Mouse (Mus musculus) limb, embryonic 14.5 days (tissue): Measurements from ENCODE around the gene Arid3b. TPM values are rescaled to one million over a fixed set of nuclear protein-coding genes. Genes with fewer than 3 reads are reported as not detected.

ENCODE experiments used
- ATAC-seq: fragments of 200-750 bp; cut with Nextera tagmentation; 2 replicates; pipeline ENCODE4 v1.8.0; 2017; ENCODE audit warnings: low read depth, moderate number of reproducible peaks, moderate TSS enrichment; ENCODE audit not compliant: low FRiP score
- DNase-seq: peaks from one replicate; pipeline ENCODE4 v3.0.0-alpha.2; 2015; ENCODE audit warnings: low spot score
- H3K27ac ChIP-seq: fragments of 300-500 bp; sonication (generic); replicated peaks from 2 replicates; pipeline ENCODE4 v1.5.1; 2014; ENCODE audit warnings: low read depth, mild to moderate bottlenecking, low read length, moderate library complexity, mixed read lengths
- H3K27me3 ChIP-seq: fragments of 300-500 bp; sonication (generic); 2 replicates; pipeline ENCODE4 v1.6.1; 2014; ENCODE audit warnings: low read length, mixed read lengths; ENCODE audit not compliant: control insufficient read depth, insufficient read depth
- H3K36me3 ChIP-seq: fragments of 300-500 bp; sonication (generic); 2 replicates; pipeline ENCODE4 v1.6.1; 2014; ENCODE audit warnings: mild to moderate bottlenecking, low read length, moderate library complexity, mixed read lengths; ENCODE audit not compliant: control insufficient read depth, insufficient read depth
- H3K4me1 ChIP-seq: fragments of 300-500 bp; sonication (generic); 2 replicates; pipeline ENCODE4 v1.6.1; 2014; ENCODE audit warnings: antibody characterized with exemption, low read length, mixed read lengths; ENCODE audit not compliant: control insufficient read depth, insufficient read depth
- H3K4me2 ChIP-seq: fragments of 300-500 bp; sonication (generic); replicated peaks from 2 replicates; pipeline ENCODE4 v1.6.1; 2014; ENCODE audit warnings: low read depth, mild to moderate bottlenecking, low read length, moderate library complexity; ENCODE audit not compliant: severe bottlenecking
- H3K4me3 ChIP-seq: fragments of 300-500 bp; sonication (generic); replicated peaks from 2 replicates; pipeline ENCODE4 v1.5.1; 2014; ENCODE audit warnings: low read length
- H3K9ac ChIP-seq: fragments of 300-500 bp; sonication (generic); 2 replicates; pipeline ENCODE4 v1.6.1; 2014; ENCODE audit warnings: mild to moderate bottlenecking, low read depth, low read length, moderate library complexity; ENCODE audit not compliant: severe bottlenecking
- H3K9me3 ChIP-seq: fragments of 300-500 bp; sonication (generic); 2 replicates; pipeline ENCODE4 v1.6.1; 2016; ENCODE audit warnings: low read length; ENCODE audit not compliant: control insufficient read depth
- POLR2A ChIP-seq: fragments of 200-500 bp; IDR thresholded peaks from 2 replicates; pipeline ENCODE4 v1.8.0; 2012; ENCODE audit warnings: inconsistent platforms, mild to moderate bottlenecking, moderate library complexity, borderline replicate concordance; ENCODE audit not compliant: insufficient read depth, insufficient read length; ENCODE audit errors: extremely low read depth
- WGBS: fragments of 180-500 bp; shearing (Covaris S2); extraction: QIAGEN DNeasy Blood & Tissue Kit; methylation state at CpG from one replicate; pipeline ENCODE4 v1.1.7; 2014; 5-methylcytosine and 5-hydroxymethylcytosine counted together
- polyA plus RNA-seq, 2 experiments: library from polyadenylated mRNA; depleted of rRNA in 1 of 2; stranded (reverse) in 1 of 2; unstranded in 1 of 2; fragments of >200 nt; fragmentation: Nextera tagmentation in 1 of 2; extraction: Ambion mirVana in 1 of 2; gene quantifications; 2 replicates each; pipeline versions ENCODE4 v1.2.1 to v1.2.3; 2012 to 2014

Arid3b gene
- polyA plus RNA-seq, 2 experiments, result 2.9 to 6.6 TPM

GRCm38 (mm10) chr9:57747067-57747466 is 89.5 kb downstream of the Arid3b start:
- DNase-seq, result no peak

DNA sequence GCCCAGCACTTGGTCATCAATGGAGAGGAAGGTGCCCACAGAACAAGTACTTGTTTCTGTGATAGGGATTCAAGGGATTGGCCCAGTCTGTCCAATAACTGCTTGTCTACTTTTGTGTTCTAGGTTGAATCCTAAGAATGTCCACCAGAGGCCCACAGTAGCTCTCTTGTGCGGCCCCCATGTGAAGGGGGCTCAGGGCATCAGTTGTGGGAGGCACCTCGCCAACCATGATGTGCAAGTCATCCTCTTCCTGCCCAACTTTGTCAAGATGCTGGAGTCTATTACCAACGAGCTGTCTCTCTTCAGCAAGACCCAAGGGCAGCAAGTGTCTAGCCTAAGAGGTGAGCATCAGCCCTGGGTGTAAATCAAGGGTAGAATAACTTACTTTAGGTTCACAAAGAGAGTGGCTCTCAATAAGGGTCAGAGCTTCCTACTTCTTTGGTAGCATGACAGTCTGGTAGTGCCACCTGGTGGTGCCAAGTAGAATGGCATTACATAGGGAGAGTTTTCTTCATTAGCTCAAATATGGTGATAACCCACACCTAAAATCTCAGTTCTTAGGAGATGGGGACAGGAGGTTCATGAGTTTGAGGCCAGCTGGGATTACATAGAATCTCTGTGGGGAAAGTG is 92.0 kb downstream of the Arid3b start:
- H3K27ac ChIP-seq, result no peak overlapping the region
- no peak overlapping the region for H3K9ac ChIP-seq
- ATAC-seq (no peak), DNase-seq (peak; percentile 63)
- WGBS, result 75% methylated on average over 3 of the region's 3 CpGs
- no peak overlapping the region for H3K4me3 ChIP-seq
- H3K4me2 ChIP-seq, result no peak overlapping the region
- no peaks in the 10 kb centered on the region for H3K4me1 ChIP-seq
- no peaks in the 10 kb centered on the region for H3K27me3 ChIP-seq
- no peak for TF ChIP-seq POLR2A
- no peaks in the 10 kb centered on the region for H3K9me3 ChIP-seq
- H3K36me3 ChIP-seq, result peaks cover 87% of the 10 kb centered on the region

More at GRCm38 (mm10) chr9:57747067-57747466, 89.5 kb downstream of the Arid3b start:
- Histone ChIP-seq H3K9ac (no peak overlapping the region), H3K27me3 (no peaks in the 10 kb centered on the region), H3K9me3 (no peaks in the 10 kb centered on the region), H3K4me1 (no peaks in the 10 kb centered on the region), H3K36me3 (peaks cover 89% of the 10 kb centered on the region), H3K4me3 (no peak overlapping the region), H3K4me2 (no peak overlapping the region), H3K27ac (no peak overlapping the region)
- WGBS, result 71% methylated on average over 1 of the region's 1 CpGs
- no peak for ATAC-seq
- no peak for TF ChIP-seq POLR2A

Other genes with a start within 250 kb of the Arid3b start
- gene Ulk3, start 247.3 kb downstream of the Arid3b start, polyA plus RNA-seq (2012; rRNA removed), result 41.7 and 47.2 TPM in 2 replicates
- gene Ulk3, start 247.3 kb downstream of the Arid3b start, polyA plus RNA-seq (2014; fragmentation: Nextera tagmentation; extraction: Ambion mirVana), result 13.1 and 13.8 TPM in 2 replicates
- 0.03 TPM in 1 of 2 replicates, not detected in the other for gene Cplx3, start 230.5 kb downstream of the Arid3b start, polyA plus RNA-seq (2012; rRNA removed)
- gene Cplx3, start 230.5 kb downstream of the Arid3b start, polyA plus RNA-seq (2014; fragmentation: Nextera tagmentation; extraction: Ambion mirVana), result not detected in 2 replicates
- gene Lman1l, start 216.0 kb downstream of the Arid3b start, polyA plus RNA-seq (2012; rRNA removed), result 0.09 TPM in 1 of 2 replicates, not detected in the other
- gene Lman1l, start 216.0 kb downstream of the Arid3b start, polyA plus RNA-seq (2014; fragmentation: Nextera tagmentation; extraction: Ambion mirVana), result not detected in 2 replicates
- 88.5 and 91.4 TPM in 2 replicates for gene Csk, start 183.2 kb downstream of the Arid3b start, polyA plus RNA-seq (2012; rRNA removed)
- gene Csk, start 183.2 kb downstream of the Arid3b start, polyA plus RNA-seq (2014; fragmentation: Nextera tagmentation; extraction: Ambion mirVana), result 28.1 and 29.7 TPM in 2 replicates
- not detected in 2 replicates for gene Cyp1a2, start 153.1 kb downstream of the Arid3b start, polyA plus RNA-seq (2012; rRNA removed)
- gene Cyp1a2, start 153.1 kb downstream of the Arid3b start, polyA plus RNA-seq (2014; fragmentation: Nextera tagmentation; extraction: Ambion mirVana), result not detected in 2 replicates
- 0.03 and 0.04 TPM in 2 replicates for gene Cyp1a1, start 148.9 kb downstream of the Arid3b start, polyA plus RNA-seq (2012; rRNA removed)
- gene Cyp1a1, start 148.9 kb downstream of the Arid3b start, polyA plus RNA-seq (2014; fragmentation: Nextera tagmentation; extraction: Ambion mirVana), result not detected in 2 replicates
- gene Edc3, start 128.3 kb downstream of the Arid3b start, polyA plus RNA-seq (2012; rRNA removed), result 21.0 and 24.4 TPM in 2 replicates
- 25.7 and 27.7 TPM in 2 replicates for gene Edc3, start 128.3 kb downstream of the Arid3b start, polyA plus RNA-seq (2014; fragmentation: Nextera tagmentation; extraction: Ambion mirVana)
- gene Clk3, start 70.9 kb downstream of the Arid3b start, polyA plus RNA-seq (2012; rRNA removed), result 133 and 146 TPM in 2 replicates
- gene Clk3, start 70.9 kb downstream of the Arid3b start, polyA plus RNA-seq (2014; fragmentation: Nextera tagmentation; extraction: Ambion mirVana), result 56.1 and 76.3 TPM in 2 replicates
- 76.7 and 112 TPM in 2 replicates for gene Ubl7, start 74.2 kb upstream of the Arid3b start, polyA plus RNA-seq (2012; rRNA removed)
- gene Ubl7, start 74.2 kb upstream of the Arid3b start, polyA plus RNA-seq (2014; fragmentation: Nextera tagmentation; extraction: Ambion mirVana), result 99.0 and 114 TPM in 2 replicates
- 7.4 and 9.4 TPM in 2 replicates for gene Sema7a, start 103.3 kb upstream of the Arid3b start, polyA plus RNA-seq (2012; rRNA removed)
- 0.57 and 1.1 TPM in 2 replicates for gene Sema7a, start 103.3 kb upstream of the Arid3b start, polyA plus RNA-seq (2014; fragmentation: Nextera tagmentation; extraction: Ambion mirVana)
- gene Cyp11a1, start 169.6 kb upstream of the Arid3b start, polyA plus RNA-seq (2012; rRNA removed), result 3.3 and 3.5 TPM in 2 replicates
- gene Cyp11a1, start 169.6 kb upstream of the Arid3b start, polyA plus RNA-seq (2014; fragmentation: Nextera tagmentation; extraction: Ambion mirVana), result 4.5 and 5.7 TPM in 2 replicates
- gene Stra6, start 227.0 kb upstream of the Arid3b start, polyA plus RNA-seq (2012; rRNA removed), result 22.0 and 33.8 TPM in 2 replicates
- 13.1 and 16.6 TPM in 2 replicates for gene Stra6, start 227.0 kb upstream of the Arid3b start, polyA plus RNA-seq (2014; fragmentation: Nextera tagmentation; extraction: Ambion mirVana)